Mouse (Mus musculus) telencephalon, adult 2 months (tissue): ENCODE measurements around the gene Dglucy.
A peak's percentile ranks its signal among the peaks of the same experiment; 100 is the strongest.

Experiments
- DNase-seq: peaks from one replicate; pipeline ENCODE4 v3.0.0-alpha.2; 2011; ENCODE audit warnings: low read depth, low spot score

The Dglucy gene

GRCm38 (mm10) chr12:100841211-100841792, 62.4 kb downstream of the Dglucy start:
- DNase-seq = peak; percentile 47

- DNase-seq = no peak
Observed at GRCm38 (mm10) chr12:100843171-100843570, 64.3 kb downstream of the Dglucy start.

- DNase-seq = no peak
Observed at GRCm38 (mm10) chr12:100844546-100844945, 65.7 kb downstream of the Dglucy start.

DNA sequence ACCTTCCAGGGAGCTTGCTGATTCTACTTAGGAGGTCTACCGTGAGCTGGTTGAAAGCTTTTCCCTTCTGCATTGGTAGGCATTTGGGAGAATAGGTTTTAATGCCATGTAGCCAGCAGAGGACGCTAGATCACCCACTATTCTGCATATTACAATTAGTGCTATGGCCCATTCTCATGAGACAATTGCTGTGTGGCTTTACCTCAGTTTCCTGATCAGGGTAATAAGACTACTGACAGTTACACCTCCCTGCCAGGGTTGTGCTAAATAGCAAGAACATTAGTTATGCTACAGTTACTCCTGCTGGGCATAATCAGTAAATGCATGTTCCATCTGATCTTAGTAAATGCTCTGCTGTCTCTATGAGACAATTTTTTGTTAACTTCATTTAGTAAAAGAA, 67.0 kb downstream of the Dglucy start:
- DNase-seq = no peak

- no peak for DNase-seq
Observed at GRCm38 (mm10) chr12:100846566-100846965, 67.7 kb downstream of the Dglucy start.

GRCm38 (mm10) chr12:100847437-100848080, 68.7 kb downstream of the Dglucy start:
- DNase-seq = no peak

GRCm38 (mm10) chr12:100849421-100850138, 70.7 kb downstream of the Dglucy start:
- no peak for DNase-seq

- no peak for DNase-seq
Observed at GRCm38 (mm10) chr12:100852370-100852769, 73.5 kb downstream of the Dglucy start.

DNA sequence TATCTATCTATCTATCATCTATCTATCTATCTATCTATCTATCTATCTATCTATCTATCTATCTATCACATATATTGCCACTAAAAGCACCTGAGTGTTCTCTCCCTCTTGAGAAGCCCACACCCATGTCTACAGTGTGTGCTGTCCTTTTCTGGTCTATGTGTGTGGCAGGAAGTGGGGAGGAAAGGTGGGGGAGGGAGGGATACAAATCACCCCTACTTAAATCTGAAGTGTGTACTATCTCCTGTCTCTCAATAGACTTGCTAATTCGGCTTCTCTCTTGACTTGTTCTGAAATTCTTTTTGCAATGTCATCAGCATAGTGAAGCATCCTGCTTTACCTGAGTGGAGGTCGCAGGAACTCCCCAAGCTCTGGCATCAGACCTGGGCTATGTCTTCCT, 77.5 kb downstream of the Dglucy start:
- no peak for DNase-seq

GRCm38 (mm10) chr12:100857791-100858190, 78.9 kb downstream of the Dglucy start:
- no peak for DNase-seq

DNA sequence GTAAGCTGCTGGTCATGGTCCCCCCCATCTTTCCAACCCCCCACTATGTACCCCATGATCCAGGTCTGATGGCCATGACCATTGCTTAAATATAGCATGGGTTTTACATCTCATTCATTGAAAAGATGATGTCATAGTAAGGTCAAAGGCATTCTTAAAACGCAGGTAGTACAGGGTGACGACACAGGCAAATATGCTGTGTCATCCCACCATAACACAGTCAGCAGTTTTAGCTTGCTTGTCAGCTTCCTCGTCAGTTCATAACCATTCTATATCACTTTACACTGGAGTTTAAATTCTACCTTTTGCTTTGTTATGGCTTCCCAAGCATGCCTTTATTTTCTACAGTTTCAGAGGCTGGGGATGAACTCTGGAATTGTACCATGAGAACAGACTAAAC, 83.4 kb downstream of the Dglucy start:
- no peak for DNase-seq

DNA sequence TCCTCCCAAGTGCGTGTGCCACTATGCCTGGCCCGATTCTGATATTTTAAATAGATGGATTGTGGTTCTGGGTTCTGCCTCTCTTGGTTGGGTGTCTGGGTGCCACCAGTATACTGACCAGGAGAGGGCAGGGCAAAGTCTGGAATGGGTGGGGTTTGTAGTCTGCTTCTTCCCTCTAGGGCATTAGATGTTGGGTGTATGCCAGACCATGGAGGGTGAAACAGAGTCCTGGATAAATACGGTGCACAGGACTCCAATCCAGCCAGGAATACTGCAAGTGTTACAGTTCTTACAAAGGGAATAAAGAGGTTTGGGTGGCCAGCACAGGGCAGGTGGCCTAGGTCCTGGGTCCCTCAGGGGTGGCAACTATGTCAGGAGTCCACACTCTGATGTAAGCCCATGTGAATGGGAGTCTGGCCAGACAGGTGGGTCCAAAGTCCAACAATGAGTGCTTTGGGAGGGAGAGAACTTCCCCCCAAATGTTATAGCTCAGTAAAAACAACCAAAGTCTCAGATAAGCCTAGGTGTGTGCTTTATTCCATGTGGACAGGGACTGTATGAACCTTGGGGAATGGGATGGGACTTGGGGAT, 84.1 kb downstream of the Dglucy start:
- DNase-seq = no peak

DNA sequence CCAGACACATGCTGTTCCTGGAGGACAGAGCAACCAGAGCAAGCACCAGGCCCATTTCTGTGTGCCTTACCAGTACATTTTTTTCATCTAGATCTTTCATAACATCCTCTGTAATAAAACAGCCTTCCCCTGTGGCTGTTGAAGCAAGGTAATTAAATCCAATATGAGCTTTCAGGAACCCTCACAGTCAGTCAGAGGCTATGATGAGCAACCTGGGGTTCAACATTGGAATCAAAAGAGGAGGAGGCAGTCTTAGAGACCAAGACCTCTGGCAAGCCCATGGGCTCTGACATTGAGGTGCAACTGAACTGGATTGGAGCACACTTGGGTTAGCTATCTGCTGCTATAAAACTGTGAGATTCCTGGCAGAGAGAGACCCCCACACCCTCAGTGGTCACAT, 86.2 kb downstream of the Dglucy start:
- no peak for DNase-seq

DNA sequence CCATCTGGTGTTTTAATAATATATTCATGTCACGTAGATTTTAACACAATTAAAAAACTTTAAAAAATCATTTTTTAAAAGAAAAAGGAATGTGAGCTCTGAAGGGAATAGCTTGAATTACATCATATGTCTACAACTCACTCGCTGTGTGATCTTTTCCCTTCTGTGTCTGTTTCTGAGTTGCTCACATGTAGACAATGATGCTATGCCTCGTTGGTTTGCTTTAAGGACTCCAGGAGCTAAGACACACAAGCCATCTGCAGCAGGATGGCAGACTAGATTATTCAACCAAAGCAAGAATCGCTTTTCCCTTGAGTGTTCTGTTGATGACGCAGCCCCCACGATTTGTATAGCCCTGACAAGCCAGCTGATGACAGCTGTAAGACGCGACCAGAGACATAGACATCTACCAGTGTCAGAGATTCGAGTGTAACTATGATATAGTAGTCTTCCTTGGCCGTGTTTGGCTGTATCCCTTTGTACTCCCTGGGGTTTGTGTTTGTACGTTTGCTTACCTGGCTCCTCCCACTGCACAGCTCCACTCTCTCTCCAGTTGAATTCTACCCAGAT, 86.7 kb downstream of the Dglucy start:
- no peak for DNase-seq

DNA sequence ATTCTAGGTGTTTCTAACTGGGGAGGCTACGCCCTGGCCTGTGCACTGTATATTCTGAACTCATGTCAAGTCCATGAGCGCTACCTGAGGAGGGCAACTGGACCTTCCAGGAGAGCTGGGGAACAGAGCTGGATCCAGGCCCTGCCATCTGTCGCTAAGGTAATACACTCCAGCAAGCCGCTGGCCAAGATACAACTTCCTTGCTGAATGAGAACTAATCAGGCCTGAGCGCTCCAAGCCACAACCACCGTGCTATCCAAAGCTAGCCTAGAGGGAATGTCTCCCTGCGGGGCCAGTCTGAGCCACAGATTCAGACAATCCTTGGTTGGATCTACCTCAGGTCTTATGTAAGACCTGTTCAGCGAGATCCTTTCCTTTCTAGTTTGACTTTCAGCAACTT, 88.2 kb downstream of the Dglucy start:
- no peak for DNase-seq

GRCm38 (mm10) chr12:100868049-100868622, 89.3 kb downstream of the Dglucy start:
- no peak for DNase-seq

- no peak for DNase-seq
Observed at GRCm38 (mm10) chr12:100871234-100871633, 92.4 kb downstream of the Dglucy start.

GRCm38 (mm10) chr12:100871841-100872240, 93.0 kb downstream of the Dglucy start:
- DNase-seq = no peak

DNA sequence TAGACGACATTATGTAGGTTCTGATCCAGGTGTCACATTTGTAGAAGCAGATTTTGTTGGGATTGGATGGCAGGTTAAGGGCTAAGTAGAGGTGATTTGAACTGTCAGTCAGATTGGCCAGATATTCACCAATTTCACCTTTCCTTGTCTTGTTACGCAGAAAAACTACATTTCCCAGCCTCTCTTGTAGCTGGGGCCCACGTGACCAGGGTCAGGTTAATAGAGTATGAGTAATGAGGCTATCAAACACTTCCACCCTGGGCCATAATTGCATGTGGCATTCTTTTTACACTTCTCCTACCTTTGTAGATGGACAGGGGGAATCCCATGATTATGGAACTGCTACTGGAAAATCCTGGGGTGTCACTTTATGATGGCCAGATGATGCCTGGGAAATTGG, 94.8 kb downstream of the Dglucy start:
- no peak for DNase-seq

DNA sequence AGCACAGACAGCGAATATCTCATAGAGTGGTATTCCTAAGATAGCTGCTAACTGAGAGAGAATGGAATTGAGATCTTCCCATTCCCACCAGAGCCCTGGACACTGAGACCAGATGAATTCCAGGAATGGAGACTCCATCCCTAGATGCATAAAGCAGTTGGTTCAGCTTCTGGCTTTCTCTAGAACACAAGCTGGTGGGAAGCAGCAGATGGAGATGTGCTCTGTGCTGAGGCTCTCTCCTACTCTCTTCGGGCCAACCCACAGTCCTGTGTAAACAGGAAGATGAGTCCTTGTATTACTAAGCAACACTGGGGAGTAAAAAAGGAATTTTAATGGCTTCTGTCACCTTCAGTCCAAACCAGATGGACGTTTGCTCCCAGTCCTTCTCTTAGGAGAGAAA, 96.7 kb downstream of the Dglucy start:
- DNase-seq = peak; percentile 82

GRCm38 (mm10) chr12:100875960-100876359, 97.1 kb downstream of the Dglucy start:
- no peak for DNase-seq

- DNase-seq = no peak
Observed at GRCm38 (mm10) chr12:100877936-100878335, 99.1 kb downstream of the Dglucy start.
